Mouse (Mus musculus): ENCODE results near the gene Ppt2.

GRCm38 (mm10) chr17:34659897-34660214 lies 31.5 kb upstream of the Ppt2 start:
- TF ChIP-seq CTCF (IDR thresholded peaks at IDR 0.05; ENCODE audit: control insufficient read depth, insufficient read depth, low read length) (no peak), POLR2A (IDR thresholded peaks at IDR 0.05; ENCODE audit: borderline replicate concordance, control insufficient read depth, low read depth, low read length) (no peak)

Data from bone marrow, adult 2 months (tissue).